Mouse (Mus musculus) megakaryocyte, embryonic 14.5 days (primary cell): ENCODE results near the gene Arid5b.

Source experiments
- FLI1 ChIP-seq: IDR thresholded peaks from 2 replicates; pipeline ENCODE4 v1.6.1; 2012; ENCODE audit warnings: low read length, inconsistent platforms, mixed read lengths
- GATA1 ChIP-seq: IDR thresholded peaks from 3 replicates; pipeline ENCODE4 v1.6.1; 2012; ENCODE audit warnings: mixed read lengths, low read length, inconsistent platforms, borderline replicate concordance

GRCm38 (mm10) chr10:68054706-68055105, 223.8 kb downstream of the Arid5b start:
- no peak for TF ChIP-seq FLI1
- TF ChIP-seq GATA1: no peak
